In genomic region chr4:141274485-141275341, GRCm38 (mm10) we compare ENCODE assay signal across 10 mouse cellular contexts. TPM values are rescaled to one million over a fixed set of nuclear protein-coding genes. Genes with fewer than 3 reads are reported as not detected.
DNase-seq lines count a peak whose midpoint lies in the region.
"Had no signal": no experiment of that assay in that cellular context is flagged by ENCODE, and none has a peak within 500 bp of the region (broad histone marks: within the 10 kb centered on the region; RNA-seq: fewer than 3 reads in every experiment).

No protein-coding gene starts in this region.

- peak overlapping the region; percentile 23 for H3K4me3 ChIP-seq in hindbrain, embryonic 10.5 days

- H3K27ac ChIP-seq in hindbrain, embryonic 10.5 days, result peak overlapping the region; percentile 83

- WGBS in hindbrain, embryonic 10.5 days, result 23% methylated on average over 23 of the region's 23 CpGs

- peaks cover 52% of the 10 kb centered on the region for H3K27me3 ChIP-seq in hindbrain, embryonic 10.5 days (ENCODE audit: insufficient read depth, poor library complexity, severe bottlenecking)

- DNase-seq in layer of hippocampus, postnatal 36 days, result peak; percentile 14 to 25
- no peak for DNase-seq in layer of hippocampus, adult 11-12 months (ENCODE audit: low spot score)
- peak; percentile 57 for DNase-seq in embryo, embryonic 11 days
- peak; percentile 77 for DNase-seq in hindbrain, embryonic 10.5 days (ENCODE audit: low spot score)
- DNase-seq in retina, embryonic 14.5 days (ENCODE audit: low spot score), result peak; percentile 55
- DNase-seq in left cerebral cortex, adult 11 months (ENCODE audit: low spot score), result no peak
- no peak for DNase-seq in adipocyte (ENCODE audit: low spot score)
- DNase-seq in cerebellum, postnatal 4 days (ENCODE audit: low spot score in 2 of 2), result no peak
- DNase-seq: right cerebral cortex, postnatal 4 days had no signal

- 0 out of 2 replicates have a peak, but pooled peaks cover 5% of the 10 kb centered on the region for H3K9me3 ChIP-seq in hindbrain, embryonic 10.5 days

- no peaks in the 10 kb centered on the region for H3K36me3 ChIP-seq in hindbrain, embryonic 10.5 days

- H3K4me1 ChIP-seq in hindbrain, embryonic 10.5 days (replicated peaks), result peaks cover 75% of the 10 kb centered on the region

RNA-seq across cellular contexts. Expression of gene Epha2, which starts 26.3 kb away (rescaled TPM):
- 1 to 10 TPM; 1.3 to 1.7 TPM for total RNA-seq in layer of hippocampus, postnatal 36 days (2021)
- polyA plus RNA-seq in hindbrain, embryonic 10.5 days (2016; fragmentation: Nextera tagmentation; extraction: Ambion mirVana), result 3.3 and 4.4 TPM in 2 replicates

RNA-seq across cellular contexts. Expression of gene Arhgef19, which starts 35.4 kb away (rescaled TPM):
- 10 to 100 TPM; 15.5 to 15.9 TPM for total RNA-seq in layer of hippocampus, postnatal 36 days (2021)
- 1.7 and 4.3 TPM in 2 replicates for polyA plus RNA-seq in hindbrain, embryonic 10.5 days (2016; fragmentation: Nextera tagmentation; extraction: Ambion mirVana)
- total RNA-seq: megakaryocyte-erythroid progenitor cell, adult 5-6 weeks had no signal

Comparison
In these comparisons a context has a peak if more than half of its experiments do, and no peak if none do; other contexts are left out.
1. DNase-seq: peak in layer of hippocampus, postnatal 36 days (2 of 2), embryo, embryonic 11 days (single experiment), hindbrain, embryonic 10.5 days (single experiment) and retina, embryonic 14.5 days (single experiment); none in layer of hippocampus, adult 11-12 months (single experiment), left cerebral cortex, adult 11 months (single experiment), adipocyte (single experiment) and cerebellum, postnatal 4 days (0 of 2).